Mouse (Mus musculus) kidney, embryonic 16.5 days (tissue): ENCODE data around the gene E2f1. TPM values are rescaled to one million over a fixed set of nuclear protein-coding genes. Genes with fewer than 3 reads are reported as not detected.

Experiments used
- ATAC-seq: fragments of 200-750 bp; cut with Nextera tagmentation; 2 replicates; pipeline ENCODE4 v1.8.0; 2017; ENCODE audit warnings: moderate TSS enrichment; ENCODE audit not compliant: low FRiP score, low TSS enrichment
- H3K27ac ChIP-seq: fragments of 300-500 bp; sonication (generic); 2 replicates; pipeline ENCODE4 v1.5.1; 2014; ENCODE audit warnings: low read length
- H3K27me3 ChIP-seq: fragments of 300-500 bp; sonication (generic); 2 replicates; pipeline ENCODE4 v1.6.1; 2014; ENCODE audit warnings: low read length, control low read depth, mixed read lengths; ENCODE audit not compliant: insufficient read depth
- H3K36me3 ChIP-seq: fragments of 300-500 bp; sonication (generic); 2 replicates; pipeline ENCODE4 v1.6.1; 2014; ENCODE audit warnings: low read length, control low read depth, mixed read lengths; ENCODE audit not compliant: insufficient read depth
- H3K4me1 ChIP-seq: fragments of 300-500 bp; sonication (generic); 2 replicates; pipeline ENCODE4 v1.6.1; 2014; ENCODE audit warnings: low read length, control low read depth, mixed read lengths; ENCODE audit not compliant: insufficient read depth
- H3K4me2 ChIP-seq: fragments of 300-500 bp; sonication (generic); replicated peaks from 2 replicates; pipeline ENCODE4 v1.6.1; 2014; ENCODE audit warnings: low read depth, low read length
- H3K4me3 ChIP-seq: fragments of 300-500 bp; sonication (generic); 2 replicates; pipeline ENCODE4 v1.5.1; 2014; ENCODE audit warnings: mild to moderate bottlenecking, low read length
- H3K9ac ChIP-seq: fragments of 300-500 bp; sonication (generic); replicated peaks from 2 replicates; pipeline ENCODE4 v1.6.1; 2014; ENCODE audit warnings: low read length
- H3K9me3 ChIP-seq: fragments of 300-500 bp; sonication (generic); 2 replicates; pipeline ENCODE4 v1.6.1; 2016; ENCODE audit warnings: low read length, control low read depth
- WGBS: fragments of 180-500 bp; shearing (Covaris S2); extraction: QIAGEN DNeasy Blood & Tissue Kit; methylation state at CpG from one replicate; pipeline ENCODE4 v1.1.7; 2014; 5-methylcytosine and 5-hydroxymethylcytosine counted together
- polyA plus RNA-seq: library from polyadenylated mRNA; unstranded; fragments of >200 nt; fragmentation: Nextera tagmentation; extraction: Ambion mirVana; gene quantifications from 2 replicates; pipeline ENCODE4 v1.2.1, GENCODE M21; 2015

The E2f1 gene
- polyA plus RNA-seq, 1 experiment from 2014 or later = 19.6 TPM

DNA sequence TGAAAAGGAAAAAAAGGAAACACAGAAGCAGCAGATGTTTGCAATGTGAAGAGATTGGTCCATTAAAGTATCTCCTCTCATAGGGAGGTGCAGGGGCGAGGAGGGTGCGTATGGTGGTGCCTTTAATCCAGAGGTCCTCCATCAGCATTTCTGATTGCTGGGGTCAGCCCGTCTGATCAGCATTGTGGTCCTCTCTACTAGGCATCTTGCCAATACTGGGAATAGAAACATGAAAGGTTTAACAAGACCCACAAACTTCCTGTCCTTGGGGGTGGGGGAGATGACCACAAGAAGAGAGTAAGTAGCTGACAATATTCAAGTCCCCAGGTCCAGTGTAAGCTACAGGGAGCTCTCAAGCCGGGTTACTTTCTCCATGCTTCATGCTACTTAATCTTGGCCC, 974 bp upstream of the E2f1 start:
- H3K9ac ChIP-seq = no peak overlapping the region
- WGBS = 69% methylated on average over 4 of the region's 4 CpGs
- no peak for ATAC-seq
- H3K9me3 ChIP-seq = no peaks in the 10 kb centered on the region
- peak overlapping the region; percentile 72; the same call in 1 of the 2 replicates for H3K4me3 ChIP-seq
- H3K36me3 ChIP-seq = no peaks in the 10 kb centered on the region
- H3K27ac ChIP-seq = peak overlapping the region; percentile 78; the same call in 1 of the 2 replicates
- H3K4me1 ChIP-seq = peaks cover 39% of the 10 kb centered on the region
- H3K4me2 ChIP-seq = peak overlapping the region; percentile 69
- no peaks in the 10 kb centered on the region for H3K27me3 ChIP-seq

DNA sequence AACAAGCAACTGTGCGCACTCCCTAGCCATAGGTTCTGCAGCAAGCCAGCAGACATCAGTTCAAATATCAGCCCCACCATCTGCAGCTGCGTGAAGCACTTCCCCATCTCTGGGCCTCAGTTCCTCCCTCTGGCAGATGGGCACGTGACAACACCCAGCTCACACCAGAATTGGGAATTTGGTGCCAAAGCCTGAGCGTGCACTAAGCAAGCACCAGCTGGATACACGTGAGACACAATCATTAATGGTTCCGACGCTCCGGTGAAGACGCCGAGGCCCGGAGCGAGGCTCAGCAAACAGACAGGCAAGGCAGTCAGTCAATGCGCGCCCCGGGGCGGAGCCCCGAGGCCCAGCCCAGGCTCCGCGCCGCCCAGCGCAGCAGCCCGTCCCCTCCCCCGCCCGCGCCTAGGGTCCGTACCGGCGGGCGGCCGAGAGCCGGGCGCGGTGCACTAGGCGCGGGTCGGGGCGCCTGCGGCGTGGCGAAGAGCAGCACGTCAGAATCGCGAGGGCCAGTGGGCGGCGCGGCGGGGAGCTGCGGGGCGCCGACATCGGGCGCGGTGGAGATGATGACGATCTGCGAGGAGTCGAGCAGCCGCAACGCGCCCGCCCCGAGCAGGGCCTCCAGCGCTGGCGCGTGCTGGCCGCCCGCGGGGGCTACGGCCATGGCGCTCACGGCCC, 482 bp downstream of the E2f1 start:
- WGBS = under 1% methylated on average over 56 of the region's 70 CpGs

DNA sequence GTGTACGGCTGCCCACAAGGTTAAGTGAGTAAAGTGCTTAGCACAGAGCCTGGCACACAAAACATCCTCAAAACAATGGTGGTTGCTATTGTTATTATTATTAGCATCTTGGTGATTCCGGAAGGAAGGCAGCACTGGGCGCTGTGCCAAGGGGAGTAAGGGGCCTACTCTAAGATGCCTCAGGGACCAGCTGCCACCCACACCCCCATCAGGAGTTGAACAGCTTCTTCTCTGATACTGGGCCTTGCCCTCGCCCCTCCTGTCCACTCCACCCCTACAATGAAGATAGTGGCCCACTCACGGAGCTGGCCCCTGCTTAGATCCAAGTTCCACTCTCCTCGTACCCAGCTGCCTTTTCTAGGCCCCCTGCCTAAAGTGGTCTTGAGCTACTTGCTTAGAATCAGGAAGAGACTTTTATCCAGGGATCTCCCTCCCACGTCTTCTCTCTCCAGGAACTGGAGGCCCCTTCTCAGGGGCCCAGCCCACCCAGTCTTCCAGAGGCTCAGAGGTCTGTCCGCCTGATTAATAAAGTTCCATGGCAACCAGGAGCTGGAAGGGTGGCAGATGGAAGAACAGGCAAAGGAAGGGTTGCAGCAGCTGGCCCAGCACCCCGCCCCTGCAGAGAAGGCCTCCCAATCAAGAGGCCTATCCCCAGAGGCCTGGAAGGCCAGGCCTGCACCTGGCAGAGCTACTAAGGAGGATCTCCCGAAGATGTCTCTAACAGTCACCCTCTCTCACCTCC, 1.2 kb downstream of the E2f1 start:
- peak overlapping the region; percentile 72 for H3K4me3 ChIP-seq
- 13% methylated on average over 10 of the region's 10 CpGs for WGBS
- peaks cover 8% of the 10 kb centered on the region; the same call in 1 of the 2 replicates for H3K36me3 ChIP-seq
- peaks cover 39% of the 10 kb centered on the region for H3K4me1 ChIP-seq
- peak overlapping the region; percentile 69 for H3K4me2 ChIP-seq
- no peaks in the 10 kb centered on the region for H3K27me3 ChIP-seq
- no peaks in the 10 kb centered on the region for H3K9me3 ChIP-seq
- ATAC-seq = peak; percentile 7; the same call in 1 of the 2 replicates
- H3K27ac ChIP-seq = peak overlapping the region; percentile 81
- H3K9ac ChIP-seq = peak overlapping the region; percentile 72

More for the DNA sequence above, 482 bp downstream of the E2f1 start:
- Histone ChIP-seq H3K27ac (peak overlapping the region; percentile 81), H3K4me2 (peak overlapping the region; percentile 69), H3K4me3 (peak overlapping the region; percentile 72), H3K36me3 (peaks cover under 1% of the 10 kb centered on the region; the same call in 1 of the 2 replicates), H3K9me3 (no peaks in the 10 kb centered on the region), H3K27me3 (no peaks in the 10 kb centered on the region), H3K9ac (peak overlapping the region; percentile 72), H3K4me1 (peaks cover 39% of the 10 kb centered on the region)
- ATAC-seq = peak; percentile 85

DNA sequence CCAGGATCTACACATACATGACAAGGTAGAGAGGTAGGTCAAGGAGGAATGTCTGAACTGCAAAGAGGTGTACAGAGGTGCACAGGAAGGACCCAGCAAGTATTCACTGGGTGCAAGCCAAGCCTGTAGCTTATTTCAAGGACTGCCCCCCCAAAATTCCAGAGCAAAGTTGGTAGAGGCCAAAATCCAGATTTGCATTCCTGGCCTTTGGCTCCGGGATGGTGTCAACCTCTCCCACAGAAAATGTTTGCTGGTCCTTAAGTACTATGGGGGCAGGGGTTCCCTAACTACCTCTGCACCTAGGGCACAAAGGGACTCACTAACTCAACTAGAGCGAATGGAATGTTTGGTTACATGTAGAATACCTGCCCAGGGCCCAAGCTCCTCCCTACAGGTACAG, 1.9 kb downstream of the E2f1 start:
- no peak for ATAC-seq
- H3K9me3 ChIP-seq = no peaks in the 10 kb centered on the region
- H3K4me3 ChIP-seq = peak overlapping the region; percentile 72
- H3K4me2 ChIP-seq = peak overlapping the region; percentile 69
- WGBS = 63% methylated on average over 2 of the region's 2 CpGs
- H3K27ac ChIP-seq = peak overlapping the region; percentile 81
- no peaks in the 10 kb centered on the region for H3K27me3 ChIP-seq
- peaks cover 39% of the 10 kb centered on the region for H3K4me1 ChIP-seq
- H3K36me3 ChIP-seq = peaks cover 10% of the 10 kb centered on the region
- H3K9ac ChIP-seq = peak overlapping the region; percentile 72

GRCm38 (mm10) chr2:154566641-154567040, 3.1 kb downstream of the E2f1 start:
- H3K36me3 ChIP-seq = peaks cover 19% of the 10 kb centered on the region
- WGBS = 28% methylated on average over 8 of the region's 8 CpGs
- H3K4me1 ChIP-seq = peaks cover 39% of the 10 kb centered on the region
- H3K4me3 ChIP-seq = no peak overlapping the region
- H3K27ac ChIP-seq = no peak overlapping the region
- no peak overlapping the region for H3K4me2 ChIP-seq
- no peaks in the 10 kb centered on the region for H3K9me3 ChIP-seq
- 0 out of 2 replicates have a peak overlapping the region, but pooled peaks have one; percentile 24 for H3K9ac ChIP-seq
- ATAC-seq = no peak
- no peaks in the 10 kb centered on the region for H3K27me3 ChIP-seq

- Histone ChIP-seq H3K9me3 (no peaks in the 10 kb centered on the region), H3K27ac (no peak overlapping the region; the same call in 1 of the 2 replicates), H3K36me3 (peaks cover 26% of the 10 kb centered on the region), H3K27me3 (no peaks in the 10 kb centered on the region), H3K4me1 (peaks cover 33% of the 10 kb centered on the region), H3K4me3 (no peak overlapping the region), H3K9ac (no peak overlapping the region), H3K4me2 (no peak overlapping the region)
- WGBS = 59% methylated on average over 3 of the region's 3 CpGs
- ATAC-seq = no peak
Observed at GRCm38 (mm10) chr2:154565562-154565961, 4.1 kb downstream of the E2f1 start.

- WGBS = 82% methylated on average over 22 of the region's 22 CpGs
- H3K4me3 ChIP-seq = no peak overlapping the region
- H3K36me3 ChIP-seq = peaks cover 26% of the 10 kb centered on the region
- H3K27me3 ChIP-seq = no peaks in the 10 kb centered on the region
- H3K9ac ChIP-seq = no peak overlapping the region
- no peaks in the 10 kb centered on the region for H3K9me3 ChIP-seq
- no peak overlapping the region for H3K27ac ChIP-seq
- no peak overlapping the region for H3K4me2 ChIP-seq
- no peak for ATAC-seq
- H3K4me1 ChIP-seq = peaks cover 28% of the 10 kb centered on the region
Observed at GRCm38 (mm10) chr2:154563612-154564170, 6.0 kb downstream of the E2f1 start.

DNA sequence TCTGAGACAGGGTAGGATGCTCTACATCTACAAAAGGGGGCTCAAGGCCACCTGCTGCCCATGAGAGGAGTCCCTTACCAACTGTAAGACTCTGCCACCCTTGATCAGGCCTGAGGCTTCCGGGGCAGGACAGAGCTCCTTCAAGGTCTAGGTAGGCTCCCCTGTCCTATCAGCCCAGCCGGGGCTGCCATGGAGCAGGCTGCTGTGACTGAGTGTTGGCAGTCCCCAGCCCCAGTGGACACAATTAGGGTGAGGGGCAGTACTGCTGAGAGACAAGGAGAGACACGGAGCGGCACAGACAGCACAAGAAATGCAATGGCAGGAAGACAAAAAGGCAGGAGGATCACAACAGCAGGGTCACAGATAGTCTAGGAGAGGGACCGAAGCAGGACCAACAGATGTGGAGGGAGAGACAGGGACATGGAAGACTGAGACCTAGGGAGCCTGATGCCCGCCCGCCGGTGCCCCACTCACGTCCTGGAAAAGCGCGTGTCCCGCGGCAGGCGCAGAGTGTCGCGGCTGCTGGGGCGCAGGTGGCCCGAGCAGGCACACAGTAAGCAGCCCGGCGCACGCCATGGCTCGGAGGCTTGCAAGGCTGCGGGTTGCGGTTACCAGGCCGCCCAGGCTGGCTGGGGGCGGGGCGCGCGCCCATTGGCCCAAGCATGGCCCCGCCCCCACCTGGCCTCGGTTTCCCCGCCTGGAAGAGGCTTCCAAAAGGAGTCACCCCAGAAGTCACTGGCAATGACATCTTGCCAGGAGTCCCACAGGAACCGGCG, 11.2 kb downstream of the E2f1 start, which contains the start of gene Necab3:
Necab3 (minus strand) TSS at position 627 of the 776 bp plus-strand sequence.
- Histone ChIP-seq H3K27me3 (no peaks in the 10 kb centered on the region), H3K9ac (peak within 1 kb of the TSS; percentile 53; the same call in 1 of the 2 replicates), H3K4me2 (peak within 1 kb of the TSS; percentile 60), H3K4me3 (peak within 1 kb of the TSS; percentile 34), H3K9me3 (no peaks in the 10 kb centered on the region), H3K27ac (no peak within 1 kb of the TSS), H3K4me1 (peaks cover 22% of the 10 kb centered on the region), H3K36me3 (peaks cover 18% of the 10 kb centered on the region)
- 6% methylated on average over 34 of the region's 34 CpGs for WGBS
- peak; percentile 55 for ATAC-seq

DNA sequence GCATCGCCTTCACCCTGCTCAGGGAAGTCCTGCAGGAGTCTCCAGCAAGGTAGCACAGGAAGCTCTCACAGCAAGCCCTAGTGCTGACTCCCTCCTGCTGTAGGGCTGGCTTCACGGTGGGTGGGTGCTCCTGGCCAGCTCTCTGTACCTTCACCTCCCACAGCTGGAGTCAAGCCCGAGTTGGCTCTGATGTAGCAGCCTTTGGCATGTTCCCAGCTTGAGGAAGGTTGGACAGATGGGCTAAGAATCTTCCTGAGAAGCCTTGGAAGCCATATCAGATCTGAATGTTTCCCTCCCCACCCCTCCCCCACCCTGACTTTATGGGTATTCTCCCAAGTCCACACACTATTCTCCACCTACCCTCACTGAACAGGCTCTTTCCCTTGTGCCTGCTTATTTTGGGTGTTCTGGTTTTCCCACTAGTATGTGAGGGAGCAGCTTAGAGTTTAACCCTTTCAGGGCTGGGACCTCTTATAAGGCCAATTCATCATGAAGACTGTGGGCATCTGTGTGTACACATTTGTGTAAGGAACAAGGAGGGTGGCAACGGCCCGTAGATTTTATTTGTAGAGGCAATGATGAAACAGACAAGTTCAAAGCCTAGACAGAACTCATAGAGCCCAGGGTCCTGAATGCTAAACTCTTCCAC, 12.4 kb downstream of the E2f1 start:
- Histone ChIP-seq H3K9ac (no peak overlapping the region), H3K27ac (no peak overlapping the region), H3K36me3 (peaks cover 11% of the 10 kb centered on the region), H3K4me1 (peaks cover 24% of the 10 kb centered on the region), H3K4me2 (no peak overlapping the region), H3K9me3 (no peaks in the 10 kb centered on the region), H3K27me3 (0 out of 2 replicates have a peak, but pooled peaks cover 1% of the 10 kb centered on the region), H3K4me3 (no peak overlapping the region)
- no peak for ATAC-seq
- 39% methylated on average over 5 of the region's 5 CpGs for WGBS
